Mouse (Mus musculus): ENCODE data around the gene Defa21.
"Not testable (repeated sequence)": the region's sequence is repeated elsewhere in the genome, so short reads cannot be mapped to it uniquely, and the experiment has no call there.

Defa21 gene

GRCm38 (mm10) chr8:21025245-21025644 lies at the start of gene Defa21:
TSS of gene Defa21 (plus strand) at chr8:21025545.
- DNase-seq (ENCODE audit: low spot score in 2 of 2): not testable (repeated sequence)

DNA sequence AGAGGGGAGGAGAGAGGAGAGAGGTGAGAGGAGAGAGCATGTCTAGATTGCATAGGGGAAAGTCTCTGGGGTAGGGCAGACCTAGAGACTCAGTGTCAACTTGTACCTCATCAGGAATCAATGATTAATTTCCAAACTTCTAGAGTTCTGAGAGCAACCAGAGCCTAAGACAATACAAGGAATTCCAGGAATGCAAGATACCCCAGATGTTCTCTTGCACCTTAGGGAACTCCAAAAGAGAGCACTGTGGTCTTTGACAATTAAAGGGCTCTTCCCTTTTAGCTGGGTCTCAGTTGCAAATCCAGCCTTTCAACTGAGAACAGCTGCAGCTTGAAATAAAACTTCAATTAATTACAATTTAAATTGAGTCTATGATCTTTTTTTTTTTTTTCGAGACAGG lies 45.5 kb upstream of the Defa21 start:
- DNase-seq (ENCODE audit: low spot score in 2 of 2): no peak

DNA sequence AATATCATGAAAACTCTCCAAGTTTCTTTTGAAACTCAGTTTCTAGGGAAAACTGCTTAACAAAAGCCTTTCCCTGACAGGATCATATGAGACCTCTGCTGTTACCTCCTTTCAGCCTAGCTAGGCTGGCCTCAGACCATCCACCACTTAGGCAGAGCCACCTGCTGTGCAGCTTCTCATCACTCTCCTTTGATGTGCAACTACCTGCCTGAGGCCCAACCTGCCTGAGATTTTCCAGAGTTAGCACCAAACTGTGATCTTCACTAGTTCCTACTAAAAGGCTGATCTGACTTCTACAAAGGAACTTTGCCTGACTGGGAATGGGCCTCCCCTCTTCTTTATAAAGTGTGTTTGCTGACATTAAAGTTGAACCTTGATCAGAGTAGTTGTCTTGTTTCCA lies 31.3 kb upstream of the Defa21 start:
- DNase-seq (ENCODE audit: low spot score in 2 of 2): not testable (repeated sequence)

DNA sequence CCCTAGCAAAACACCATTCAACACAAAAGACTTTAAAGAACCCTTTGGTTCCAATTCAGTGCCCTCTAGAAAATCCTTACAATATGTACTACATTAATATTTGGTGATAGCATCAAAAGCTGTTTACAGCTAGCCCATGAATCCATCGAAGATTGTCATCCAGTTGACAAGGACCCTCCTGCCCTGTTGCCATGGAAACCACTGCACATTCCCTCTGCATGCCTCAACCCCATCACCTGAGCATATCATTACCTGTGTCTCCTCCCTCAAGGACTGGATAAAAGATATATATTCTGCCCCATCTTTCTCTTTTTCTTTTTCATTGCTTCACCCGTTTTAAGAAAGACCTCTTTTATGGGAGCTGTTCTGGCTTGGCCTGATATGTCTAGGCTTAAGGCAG lies 28.6 kb upstream of the Defa21 start:
- no peak for DNase-seq (ENCODE audit: low spot score in 2 of 2)

GRCm38 (mm10) chr8:20997291-20997690 lies 28.1 kb upstream of the Defa21 start:
- DNase-seq (ENCODE audit: low spot score in 2 of 2): no peak

DNA sequence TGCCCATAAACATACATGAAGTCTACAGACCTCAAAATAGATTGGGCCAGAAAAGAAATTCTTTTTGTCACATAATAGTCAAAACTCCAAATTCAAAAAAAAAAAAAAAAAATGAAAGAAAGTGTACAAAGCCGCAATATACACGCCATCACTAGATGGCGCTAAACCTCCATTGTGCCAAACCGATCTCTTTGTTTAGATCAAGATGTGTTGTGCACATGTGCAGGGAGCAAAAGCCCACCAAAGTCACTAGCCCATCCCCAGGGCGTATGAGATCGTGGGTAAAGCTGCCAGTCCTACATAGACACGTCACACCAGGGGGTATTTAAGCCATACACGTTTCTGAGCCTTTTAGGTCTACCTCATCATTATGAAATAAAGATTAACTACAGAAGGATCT lies 24.2 kb upstream of the Defa21 start:
- no peak for DNase-seq (ENCODE audit: low spot score in 2 of 2)

DNA sequence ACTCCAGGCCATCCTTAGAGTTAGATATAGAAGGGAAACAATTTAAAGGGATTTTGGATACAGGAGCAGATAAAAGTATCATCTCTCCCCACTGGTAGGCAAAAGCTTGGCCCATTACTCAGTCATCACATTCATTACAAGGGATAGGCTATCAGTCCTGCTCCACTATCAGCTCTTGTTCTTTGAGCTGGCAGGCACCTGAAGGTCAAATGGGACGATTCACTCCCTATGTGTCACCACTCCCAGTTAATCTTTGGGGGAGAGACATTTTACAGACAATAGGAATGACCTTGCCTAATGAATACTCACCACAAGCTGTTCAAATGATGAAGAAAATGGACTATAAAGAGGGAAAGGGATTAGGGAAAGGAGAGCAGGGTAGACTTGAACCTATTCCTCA lies 18.5 kb upstream of the Defa21 start:
- no peak for DNase-seq (ENCODE audit: low spot score in 2 of 2)

- DNase-seq (ENCODE audit: low spot score in 2 of 2): not testable (repeated sequence)
These were observed 16.8 kb upstream of the Defa21 start for GRCm38 (mm10) chr8:21008578-21008977.

GRCm38 (mm10) chr8:21010548-21010947 lies 14.8 kb upstream of the Defa21 start:
- DNase-seq (ENCODE audit: low spot score in 2 of 2): not testable (repeated sequence)

- DNase-seq (ENCODE audit: low spot score in 2 of 2): not testable (repeated sequence)
These were observed 29.4 kb downstream of the Defa21 start, which contains the start of gene Defa23 for GRCm38 (mm10) chr8:21054747-21055146. TSS of gene Defa23 (plus strand) at chr8:21055047.

- DNase-seq (ENCODE audit: low spot score in 2 of 2): not testable (repeated sequence)
These were observed 39.4 kb downstream of the Defa21 start, which contains the start of gene Defa35 for GRCm38 (mm10) chr8:21064738-21065137. TSS of gene Defa35 (plus strand) at chr8:21065038.

Data from spleen, postnatal 36 days (tissue).